Comparison of ENCODE assay signal across 12 mouse cellular contexts in genomic region chr13:5723319-5723718, GRCm38 (mm10).
"Had no signal": no experiment of that assay in that cellular context is flagged by ENCODE, and none has a peak within 500 bp of the region (broad histone marks: within the 10 kb centered on the region; RNA-seq: fewer than 3 reads in every experiment).

No protein-coding gene starts in this region.

- DNase-seq: lung, adult 18-20 months; lung, embryonic 14.5 days; lung, postnatal 10 days; lung, postnatal 4 days; retina, postnatal 1 day; right cerebral cortex, adult 18-20 months; right cerebral cortex, postnatal 25 days; right cerebral cortex, postnatal 4 days; spleen, adult 18-20 months; thymus, adult 2 months; thymus, postnatal 25 days; thymus, postnatal 4 days had no signal
